8 mouse cellular contexts compared by ENCODE assay signal in the genomic region with DNA sequence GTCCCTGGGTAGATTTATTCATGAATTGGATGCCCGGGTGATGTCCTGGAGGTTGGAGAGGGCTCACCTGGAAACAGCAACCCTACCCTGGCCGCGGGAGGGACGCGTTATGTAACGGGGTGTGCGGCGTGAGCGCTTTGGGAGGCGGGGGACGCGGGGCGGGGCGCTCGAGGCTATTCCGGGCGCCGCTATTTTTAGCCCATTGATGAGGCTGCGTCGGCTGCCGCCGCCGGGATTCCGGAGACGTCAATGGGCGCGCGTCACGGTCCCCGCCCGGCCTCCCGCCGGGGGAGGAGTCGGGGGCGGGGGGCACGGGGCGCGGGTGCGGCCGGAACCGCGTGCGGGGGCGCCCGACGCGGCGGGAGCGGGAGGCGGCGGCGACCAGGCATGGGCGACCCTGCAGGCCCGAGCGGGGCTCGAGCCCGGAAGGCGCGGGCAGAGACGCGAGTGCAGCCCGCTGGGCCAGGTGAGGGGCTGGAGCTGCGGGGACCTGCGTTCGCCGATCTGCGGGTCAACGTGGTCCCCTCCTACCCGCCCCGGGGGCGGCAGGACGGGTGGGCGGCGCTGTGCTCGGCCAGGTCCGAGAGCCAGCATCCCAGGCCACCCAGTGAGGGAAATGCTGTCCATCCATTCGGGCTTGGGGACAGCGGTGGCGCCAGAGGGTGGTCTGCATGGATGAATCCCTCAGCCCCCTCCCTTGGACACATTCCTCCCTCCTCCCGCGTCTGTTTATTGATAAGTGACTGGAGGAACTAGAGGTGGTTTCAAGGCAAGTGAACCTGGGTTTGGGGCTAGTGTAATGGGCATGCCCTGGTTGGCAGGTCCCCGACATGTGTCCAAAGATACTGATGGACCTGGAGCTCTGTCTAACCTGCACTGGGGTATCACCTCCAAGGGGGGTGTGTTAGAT. TPM values are rescaled to one million over a fixed set of nuclear protein-coding genes. Genes with fewer than 3 reads are reported as not detected.
DNase-seq lines count a peak whose midpoint lies in the region; ATAC-seq and TF ChIP-seq lines count a peak whose summit lies in the region.

Gene Nr4a1, plus strand, starts transcription at position 384 of the 910 bp plus-strand sequence.

- in situ Hi-C loops in Patski (cut with MboI; ENCODE audit: low pct_unique_long_range_greater_than_20kb) = no loop called here

- ATAC-seq in Patski = peak; percentile 37
- peak; percentile 66 for ATAC-seq in hindbrain, embryonic 12.5 days (ENCODE audit: low FRiP score)

- H3K9ac ChIP-seq in hindbrain, embryonic 12.5 days = peak within 1 kb of the TSS; percentile 84

- no peaks in the 10 kb centered on the region for H3K9me3 ChIP-seq in hindbrain, embryonic 12.5 days (replicated peaks)

- intact Hi-C loops in left cerebral cortex, adult 2 months (cut with DNase I) = loop anchor here (1.0 kb wide), 1 partner anchor 12 kb away; no protein-coding TSS in a partner anchor

- peak within 1 kb of the TSS; percentile 56 for H3K4me3 ChIP-seq in hindbrain, embryonic 12.5 days
- H3K4me3 ChIP-seq in left cerebral cortex, adult 2 months = peak within 1 kb of the TSS; percentile 69

- WGBS in hindbrain, embryonic 12.5 days = 2% methylated on average over 70 of the region's 82 CpGs

- no peak for TF ChIP-seq CTCF in Patski (IDR thresholded peaks at IDR 0.05)
- TF ChIP-seq CTCF in left cerebral cortex, adult 2 months (IDR thresholded peaks at IDR 0.05) = no peak

- 0 out of 2 replicates have a peak within 1 kb of the TSS, but pooled peaks have one; percentile 46 for H3K27ac ChIP-seq in hindbrain, embryonic 12.5 days
- H3K27ac ChIP-seq in left cerebral cortex, adult 2 months = peak within 1 kb of the TSS; percentile 97

- peak within 1 kb of the TSS; percentile 92 for H3K4me2 ChIP-seq in hindbrain, embryonic 12.5 days (replicated peaks)

- CTCF ChIA-PET in Patski (lab: Charles Lee) = interaction anchor here (0.7 to 0.9 kb wide), 2 partner anchors 12 to 29 kb away, joined by 3 read pairs; no protein-coding TSS in a partner anchor

- no peaks in the 10 kb centered on the region for H3K36me3 ChIP-seq in hindbrain, embryonic 12.5 days

- H3K4me1 ChIP-seq in hindbrain, embryonic 12.5 days = 0 out of 2 replicates have a peak, but pooled peaks cover 4% of the 10 kb centered on the region

- no peak for DNase-seq in Patski (ENCODE audit: low read depth, low spot score)
- peak; percentile 86 for DNase-seq in cerebellum, adult 8-10 months
- peak; percentile 80 to 90 for DNase-seq in frontal cortex, postnatal 36 days (ENCODE audit: low spot score in 2 of 2)
- peak; percentile 87 to 89 for DNase-seq in left cerebral cortex, adult 2 months (ENCODE audit: extremely low spot score in 1 of 2, low spot score in 2 of 2)
- peak; percentile 88 to 90 for DNase-seq in lung, postnatal 4 days
- peak; percentile 89 to 90 for DNase-seq in right cerebral cortex, postnatal 10 days (ENCODE audit: low spot score in 2 of 2)
- peak; percentile 62 for DNase-seq in yolk sac, embryonic 10.5 days (ENCODE audit: low spot score)

- POLR2A ChIA-PET in Patski (lab: Charles Lee) = interaction anchor here (0.6 to 1.3 kb wide), 2 partner anchors 9 to 13 kb away, joined by 3 read pairs; no protein-coding TSS in a partner anchor

- H3K27me3 ChIP-seq in Patski = no peaks in the 10 kb centered on the region
- peaks cover 11% of the 10 kb centered on the region for H3K27me3 ChIP-seq in hindbrain, embryonic 12.5 days

RNA-seq across cellular contexts. Expression of gene Nr4a1, which starts in this region (rescaled TPM):
- polyA plus RNA-seq in Patski (2021) = 2.2 TPM
- 4.4 and 5.5 TPM in 2 replicates for polyA plus RNA-seq in hindbrain, embryonic 12.5 days (2016; fragmentation: Nextera tagmentation; extraction: Ambion mirVana)
- total RNA-seq in left cerebral cortex, adult 2 months (2021) = 100 to 1,000 TPM; 155 to 210 TPM
